Mouse (Mus musculus) heart, postnatal 0 days (tissue): ENCODE measurements around the gene Tnrc6a.

ENCODE experiments used
- CTCF ChIP-seq: IDR thresholded peaks from 2 replicates; pipeline ENCODE4 v1.5.1; 2016; ENCODE audit warnings: antibody characterized with exemption, control low read depth, low read depth
- EP300 ChIP-seq: IDR thresholded peaks from 2 replicates; pipeline ENCODE4 v1.6.1; 2016; ENCODE audit warnings: antibody characterized with exemption, low read depth

DNA sequence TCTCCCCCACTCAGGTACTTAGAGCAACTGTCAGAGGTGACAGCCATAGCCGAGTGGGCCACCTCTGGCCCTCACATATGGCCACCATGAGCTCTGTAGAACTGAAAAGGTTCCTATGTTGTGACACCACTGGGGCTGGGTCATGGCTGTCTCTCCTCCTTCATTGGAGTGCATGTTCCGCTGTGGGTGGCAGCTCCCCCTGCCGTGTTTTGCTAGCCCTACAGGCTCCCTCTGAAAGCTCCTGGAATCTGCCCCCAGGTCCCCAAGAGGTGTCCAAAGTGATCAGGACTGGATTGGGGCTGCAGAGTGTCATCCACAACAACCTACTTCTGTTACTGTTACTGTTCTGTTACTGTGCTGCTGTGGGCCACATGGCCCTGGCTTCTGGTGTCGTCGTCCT lies 88.6 kb downstream of the Tnrc6a start:
- no peak for TF ChIP-seq CTCF
- no peak for TF ChIP-seq EP300
